Mouse (Mus musculus): Measurements from ENCODE around the gene Prpf6.

DNA sequence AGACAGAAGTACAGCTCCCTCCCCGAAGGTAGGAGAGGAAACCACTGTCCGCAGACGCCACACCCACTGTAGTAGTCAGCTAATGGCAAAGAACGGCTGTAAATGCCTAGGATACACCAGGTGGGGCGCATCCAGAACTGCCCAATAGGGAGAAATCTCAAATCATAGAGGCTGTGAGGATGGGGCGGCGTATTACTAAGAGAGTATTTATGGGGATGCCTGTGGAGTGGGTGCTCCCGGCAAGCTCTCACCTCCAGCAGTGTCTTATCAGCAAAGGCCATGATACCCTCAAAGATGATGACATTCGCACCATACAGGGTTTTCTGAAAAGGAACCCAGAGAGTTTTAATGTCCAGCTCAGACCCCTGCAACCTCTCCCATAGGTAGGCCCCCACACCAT, 17.7 kb upstream of the Prpf6 start:
- TF ChIP-seq CTCF (conservative IDR thresholded peaks at IDR 0.05; ENCODE audit: low read length) (no peak), NANOG (IDR thresholded peaks at IDR 0.05; ENCODE audit: borderline replicate concordance, low read length) (no peak), POU5F1 (IDR thresholded peaks at IDR 0.05; ENCODE audit: borderline replicate concordance, low read length) (no peak)
